Mouse (Mus musculus) limb, embryonic 11.5 days (tissue): Measurements from ENCODE around the gene Rmdn2. TPM values are rescaled to one million over a fixed set of nuclear protein-coding genes. Genes with fewer than 3 reads are reported as not detected.

Experiments used
- ATAC-seq: fragments of 200-750 bp; cut with Nextera tagmentation; 2 replicates; pipeline ENCODE4 v1.8.0; 2017; ENCODE audit warnings: low read depth; ENCODE audit not compliant: insufficient number of reproducible peaks, low FRiP score, low TSS enrichment
- DNase-seq: peaks from one replicate; pipeline ENCODE4 v3.0.0-alpha.2; 2015; ENCODE audit warnings: low spot score
- H3K27ac ChIP-seq: fragments of 300-500 bp; sonication (generic); replicated peaks from 2 replicates; pipeline ENCODE4 v1.5.1; 2014; ENCODE audit warnings: low read depth, mild to moderate bottlenecking, low read length
- H3K27me3 ChIP-seq: fragments of 300-500 bp; sonication (generic); 2 replicates; pipeline ENCODE4 v1.6.1; 2014; ENCODE audit warnings: mild to moderate bottlenecking, low read length, mixed read lengths; ENCODE audit not compliant: control insufficient read depth, insufficient read depth
- H3K36me3 ChIP-seq: fragments of 300-500 bp; sonication (generic); 2 replicates; pipeline ENCODE4 v1.6.1; 2014; ENCODE audit warnings: mild to moderate bottlenecking, low read length, moderate library complexity, mixed read lengths; ENCODE audit not compliant: control insufficient read depth, insufficient read depth
- H3K4me1 ChIP-seq: fragments of 300-500 bp; sonication (generic); 2 replicates; pipeline ENCODE4 v1.6.1; 2014; ENCODE audit warnings: low read length, mixed read lengths; ENCODE audit not compliant: control insufficient read depth, insufficient read depth
- H3K4me2 ChIP-seq: fragments of 300-500 bp; sonication (generic); 2 replicates; pipeline ENCODE4 v1.6.1; 2014; ENCODE audit warnings: low read depth, mild to moderate bottlenecking, moderate library complexity; ENCODE audit not compliant: severe bottlenecking
- H3K4me3 ChIP-seq: fragments of 300-500 bp; sonication (generic); 2 replicates; pipeline ENCODE4 v1.5.1; 2014; ENCODE audit warnings: low read depth, low read length
- H3K9ac ChIP-seq: fragments of 300-500 bp; sonication (generic); 2 replicates; pipeline ENCODE4 v1.6.1; 2014; ENCODE audit warnings: mild to moderate bottlenecking, low read length
- H3K9me3 ChIP-seq: fragments of 300-500 bp; sonication (generic); 2 replicates; pipeline ENCODE4 v1.6.1; 2016; ENCODE audit warnings: low read length; ENCODE audit not compliant: control insufficient read depth
- WGBS: fragments of 180-500 bp; shearing (Covaris S2); extraction: QIAGEN DNeasy Blood & Tissue Kit; methylation state at CpG from one replicate; pipeline ENCODE4 v1.1.7; 2014; 5-methylcytosine and 5-hydroxymethylcytosine counted together
- polyA plus RNA-seq: library from polyadenylated mRNA; unstranded; fragments of >200 nt; fragmentation: Nextera tagmentation; extraction: Ambion mirVana; gene quantifications from 2 replicates; pipeline ENCODE4 v1.2.1, GENCODE M21; 2014

The Rmdn2 gene
- polyA plus RNA-seq, 1 experiment from 2014 or later, result 10.8 TPM

DNA sequence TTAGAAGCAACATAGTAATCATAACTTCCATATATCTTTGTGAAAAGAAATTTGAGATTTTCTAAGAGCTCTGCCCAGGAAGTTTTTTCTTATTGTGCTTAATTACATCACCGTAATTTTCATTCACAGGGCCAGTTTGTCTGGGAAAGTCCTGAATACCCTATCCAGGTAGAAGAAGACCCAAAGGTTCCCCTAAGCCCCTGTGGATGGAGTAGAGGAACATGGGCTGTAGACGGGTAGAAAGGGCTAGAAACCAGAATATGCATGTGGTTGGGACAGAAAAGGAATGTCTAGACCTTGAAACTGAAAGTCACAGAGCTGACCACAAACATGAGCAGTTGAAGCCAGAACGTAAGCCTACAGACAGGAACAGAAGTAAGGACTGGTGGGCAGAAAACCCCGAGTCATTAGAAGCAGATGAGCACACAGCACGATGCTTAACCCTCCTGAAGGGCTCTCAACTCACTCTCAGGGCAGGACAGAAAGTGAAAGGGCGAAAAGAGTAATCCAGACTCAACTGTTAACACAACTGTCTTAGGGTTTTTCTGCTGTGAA is 27.3 kb upstream of the Rmdn2 start:
- ATAC-seq, result no peak
- Histone ChIP-seq H3K9ac (no peak overlapping the region), H3K9me3 (no peaks in the 10 kb centered on the region), H3K4me2 (no peak overlapping the region), H3K27me3 (no peaks in the 10 kb centered on the region), H3K4me1 (no peaks in the 10 kb centered on the region), H3K36me3 (no peaks in the 10 kb centered on the region), H3K4me3 (no peak overlapping the region), H3K27ac (no peak overlapping the region)
- no peak for DNase-seq
- WGBS, result 79% methylated on average over 6 of the region's 6 CpGs

DNA sequence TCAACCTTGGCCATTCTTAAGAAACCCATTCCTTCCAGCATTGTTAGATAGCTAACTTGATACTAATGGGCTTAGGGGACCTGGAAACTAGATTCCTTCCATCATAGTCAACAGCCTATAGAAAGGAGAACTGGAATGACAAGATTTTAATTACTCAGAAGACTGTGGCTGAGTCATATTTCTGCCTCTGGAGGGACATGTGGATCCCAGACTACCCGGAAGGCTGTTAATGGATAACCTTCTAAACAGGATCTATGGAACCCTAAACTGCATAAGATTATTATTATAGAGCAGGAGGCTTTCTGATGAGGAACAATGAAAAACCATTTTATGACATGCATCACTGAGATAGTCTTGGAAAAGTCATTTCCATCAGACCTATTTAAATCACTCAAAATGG is 21.8 kb upstream of the Rmdn2 start:
- no peak for ATAC-seq
- no peak overlapping the region for H3K4me3 ChIP-seq
- 84% methylated on average over 1 of the region's 1 CpGs for WGBS
- H3K9ac ChIP-seq, result no peak overlapping the region
- no peak overlapping the region for H3K4me2 ChIP-seq
- no peaks in the 10 kb centered on the region for H3K36me3 ChIP-seq
- H3K4me1 ChIP-seq, result no peaks in the 10 kb centered on the region
- DNase-seq, result no peak
- H3K27me3 ChIP-seq, result no peaks in the 10 kb centered on the region
- no peaks in the 10 kb centered on the region for H3K9me3 ChIP-seq
- no peak overlapping the region for H3K27ac ChIP-seq

DNA sequence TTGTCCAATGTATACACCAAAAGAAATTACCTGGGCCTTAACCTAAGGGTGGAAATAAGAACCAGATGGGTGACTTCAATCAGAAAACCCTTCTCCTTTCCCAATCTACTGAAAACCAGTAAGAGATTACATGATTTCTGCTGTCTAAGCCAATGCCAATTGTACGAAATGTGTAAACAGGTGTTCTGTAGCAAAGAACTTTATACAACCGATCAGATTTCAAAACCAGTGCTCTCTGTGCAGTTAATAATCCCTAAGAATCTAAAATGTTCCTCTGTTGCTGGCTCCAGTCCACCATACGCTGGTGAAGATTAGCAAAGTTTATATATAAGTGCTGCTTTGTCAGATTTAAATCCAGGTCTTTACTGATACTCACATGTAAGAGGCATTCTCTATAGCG is 15.7 kb upstream of the Rmdn2 start:
- Histone ChIP-seq H3K9me3 (no peaks in the 10 kb centered on the region), H3K27me3 (no peaks in the 10 kb centered on the region), H3K4me3 (no peak overlapping the region), H3K4me2 (no peak overlapping the region), H3K36me3 (no peaks in the 10 kb centered on the region), H3K27ac (no peak overlapping the region), H3K4me1 (no peaks in the 10 kb centered on the region), H3K9ac (no peak overlapping the region)
- WGBS, result 82% methylated on average over 4 of the region's 4 CpGs
- ATAC-seq, result no peak
- DNase-seq, result peak; percentile 8

DNA sequence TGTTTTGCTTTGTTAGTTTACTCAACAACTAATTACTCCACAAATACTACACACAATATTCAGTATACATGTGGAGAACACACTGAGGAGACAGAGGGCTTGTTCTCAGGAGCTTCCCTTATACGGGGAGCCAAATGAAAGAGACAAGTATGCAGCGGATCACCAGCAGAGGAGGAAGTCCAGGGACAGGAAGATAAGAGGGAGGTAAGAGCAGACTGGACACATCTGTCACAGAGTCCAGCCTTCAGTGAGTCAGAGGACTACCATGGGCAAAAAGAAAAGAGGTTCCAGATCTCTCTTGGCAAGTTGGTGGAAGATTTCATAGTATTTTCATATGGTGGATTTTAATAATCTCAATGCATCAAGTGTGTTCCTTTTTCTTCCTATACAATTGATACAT is 13.5 kb upstream of the Rmdn2 start:
- no peak for ATAC-seq

DNA sequence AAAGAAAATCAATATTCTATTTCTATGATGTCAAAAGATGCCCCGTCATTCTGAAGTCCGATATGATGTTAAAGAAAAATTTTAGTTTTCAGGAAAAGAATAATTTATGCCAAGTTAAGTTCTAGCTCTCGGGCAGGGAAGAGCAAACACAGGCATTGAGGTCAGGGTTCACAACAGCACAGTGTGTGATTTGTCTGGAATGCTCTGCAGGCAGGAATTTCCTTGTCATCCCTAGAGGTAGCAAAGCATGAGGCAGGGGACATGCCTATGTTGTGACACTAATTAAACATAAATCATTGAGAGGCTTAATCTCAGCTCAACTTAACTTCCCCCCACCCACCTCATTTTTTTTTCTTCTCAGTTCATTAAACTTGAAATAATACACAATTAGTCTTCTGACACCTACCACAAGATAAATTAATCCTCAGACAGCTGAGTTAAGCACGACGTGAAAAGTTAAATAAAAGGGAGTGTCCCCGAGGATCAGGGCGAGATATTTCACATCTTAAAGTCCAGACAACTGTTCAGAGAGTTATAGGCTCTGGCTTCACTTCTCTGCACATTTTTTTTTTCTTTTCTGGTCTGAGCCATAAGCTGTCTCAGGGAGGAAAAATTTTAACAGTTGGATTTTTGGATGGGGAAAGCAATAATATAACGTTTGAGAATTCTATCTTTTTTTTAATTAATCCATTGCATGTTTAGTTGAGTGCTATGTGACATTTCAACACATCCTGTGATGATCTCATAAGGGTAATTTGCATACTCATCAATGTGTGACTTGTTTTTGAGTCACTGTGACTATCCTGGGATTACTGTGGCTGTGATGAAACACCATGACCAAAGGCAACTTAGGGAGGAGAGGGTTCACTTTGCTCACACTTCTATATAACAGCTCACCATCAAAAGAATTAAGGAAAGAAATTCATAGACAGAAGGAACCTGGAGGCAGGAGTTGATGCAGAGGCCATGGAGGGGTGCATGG is 12.8 kb upstream of the Rmdn2 start:
- 37% methylated on average over 8 of the region's 8 CpGs for WGBS
- Histone ChIP-seq H3K27me3 (no peaks in the 10 kb centered on the region), H3K9ac (no peak overlapping the region), H3K9me3 (no peaks in the 10 kb centered on the region), H3K4me3 (no peak overlapping the region), H3K36me3 (no peaks in the 10 kb centered on the region), H3K4me1 (no peaks in the 10 kb centered on the region), H3K27ac (no peak overlapping the region), H3K4me2 (no peak overlapping the region)
- 0 out of 2 replicates have a peak, but pooled peaks have one; percentile 39 for ATAC-seq
- peak; percentile 20 for DNase-seq

More for the DNA sequence above, 13.5 kb upstream of the Rmdn2 start:
- H3K36me3 ChIP-seq, result no peaks in the 10 kb centered on the region
- no peak overlapping the region for H3K27ac ChIP-seq
- WGBS, result 61% methylated on average over 2 of the region's 2 CpGs
- H3K9ac ChIP-seq, result no peak overlapping the region
- no peaks in the 10 kb centered on the region for H3K27me3 ChIP-seq
- no peaks in the 10 kb centered on the region for H3K9me3 ChIP-seq
- H3K4me3 ChIP-seq, result no peak overlapping the region
- DNase-seq, result peak; percentile 18
- H3K4me1 ChIP-seq, result no peaks in the 10 kb centered on the region
- H3K4me2 ChIP-seq, result no peak overlapping the region

DNA sequence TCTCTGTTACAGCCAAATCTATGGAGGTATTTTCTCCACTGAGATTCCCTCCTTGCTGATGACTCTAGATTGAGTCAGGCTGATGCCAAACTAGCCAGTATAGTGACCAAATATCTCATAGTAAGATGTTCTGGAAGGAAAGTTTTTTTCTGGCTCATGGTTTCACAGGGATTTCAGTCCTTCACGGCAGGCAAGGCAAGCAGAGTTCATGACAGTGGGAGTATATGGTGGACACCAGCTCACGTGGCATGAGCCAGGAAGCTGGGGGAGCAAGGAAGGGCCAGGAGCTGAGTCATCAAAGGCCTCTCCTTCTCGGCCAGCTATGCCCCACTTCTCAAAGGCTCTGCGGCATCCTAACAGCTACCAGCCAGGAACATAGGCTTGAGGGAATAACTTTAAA is 11.6 kb upstream of the Rmdn2 start:
- ATAC-seq (no peak), DNase-seq (peak; percentile 17)
- Histone ChIP-seq H3K9ac (no peak overlapping the region), H3K9me3 (no peaks in the 10 kb centered on the region), H3K36me3 (no peaks in the 10 kb centered on the region), H3K4me1 (no peaks in the 10 kb centered on the region), H3K4me3 (no peak overlapping the region), H3K27me3 (no peaks in the 10 kb centered on the region), H3K27ac (no peak overlapping the region), H3K4me2 (no peak overlapping the region)
- WGBS, result 68% methylated on average over 4 of the region's 4 CpGs

DNA sequence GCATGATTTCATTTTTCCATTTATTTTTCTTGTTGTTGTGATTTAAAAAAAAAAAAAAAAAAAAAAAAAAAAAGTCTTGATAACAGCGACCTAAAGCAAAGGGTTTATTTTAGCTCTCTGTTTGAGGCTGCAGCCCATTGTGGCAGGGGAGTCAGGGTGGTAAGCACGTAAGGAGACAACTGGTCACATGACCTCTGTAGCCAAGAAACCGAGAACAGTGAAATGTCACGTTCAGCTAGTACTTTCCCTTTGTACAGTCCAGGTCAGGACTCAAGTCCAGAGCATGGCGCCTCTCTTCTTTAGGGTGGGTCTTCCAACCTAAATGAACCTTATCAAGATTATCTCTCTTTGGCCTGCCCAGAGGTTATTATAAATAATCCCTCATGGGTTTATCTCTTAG is 9.3 kb upstream of the Rmdn2 start:
- Histone ChIP-seq H3K36me3 (no peaks in the 10 kb centered on the region), H3K27ac (no peak overlapping the region), H3K4me3 (no peak overlapping the region), H3K4me1 (no peaks in the 10 kb centered on the region), H3K4me2 (no peak overlapping the region), H3K9me3 (no peaks in the 10 kb centered on the region), H3K9ac (no peak overlapping the region), H3K27me3 (no peaks in the 10 kb centered on the region)
- ATAC-seq (no peak), DNase-seq (peak; percentile 13)
- WGBS, result 78% methylated on average over 5 of the region's 5 CpGs

DNA sequence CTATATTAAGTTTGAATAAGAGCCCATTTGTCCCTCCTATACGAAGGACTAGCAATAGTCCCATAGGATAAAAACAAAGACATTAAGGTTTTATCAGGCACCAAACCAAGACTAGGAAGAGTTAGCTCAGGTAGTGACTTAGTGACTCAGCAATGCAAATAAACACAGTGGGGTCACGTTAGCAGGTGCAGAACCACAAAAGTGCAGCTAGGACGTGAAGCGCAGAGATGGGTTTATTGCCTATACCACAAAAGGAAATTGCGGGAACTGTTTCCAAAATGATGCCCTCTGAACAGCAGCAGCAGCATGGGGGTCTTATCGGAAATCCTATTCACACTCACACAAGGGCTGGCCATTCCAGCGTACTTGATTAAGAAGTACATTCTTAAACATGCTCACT is 8.2 kb upstream of the Rmdn2 start:
- Histone ChIP-seq H3K36me3 (no peaks in the 10 kb centered on the region), H3K27ac (no peak overlapping the region), H3K9ac (no peak overlapping the region), H3K9me3 (no peaks in the 10 kb centered on the region), H3K27me3 (no peaks in the 10 kb centered on the region), H3K4me3 (no peak overlapping the region), H3K4me2 (no peak overlapping the region), H3K4me1 (no peaks in the 10 kb centered on the region)
- ATAC-seq (no peak), DNase-seq (no peak)
- 76% methylated on average over 7 of the region's 7 CpGs for WGBS
